Mouse (Mus musculus): ENCODE measurements at regions not wholly inside any gene's neighbourhood (a gene's known extent, or its start where the extent isn't known, plus 50 kb on each side); places are given as distances from the start of the nearest gene placed in this dataset.

GRCm38 (mm10) chr4:125890510-125890909 lies 133.8 kb upstream of the Csf3r start:
- DNase-seq: no peak

DNA sequence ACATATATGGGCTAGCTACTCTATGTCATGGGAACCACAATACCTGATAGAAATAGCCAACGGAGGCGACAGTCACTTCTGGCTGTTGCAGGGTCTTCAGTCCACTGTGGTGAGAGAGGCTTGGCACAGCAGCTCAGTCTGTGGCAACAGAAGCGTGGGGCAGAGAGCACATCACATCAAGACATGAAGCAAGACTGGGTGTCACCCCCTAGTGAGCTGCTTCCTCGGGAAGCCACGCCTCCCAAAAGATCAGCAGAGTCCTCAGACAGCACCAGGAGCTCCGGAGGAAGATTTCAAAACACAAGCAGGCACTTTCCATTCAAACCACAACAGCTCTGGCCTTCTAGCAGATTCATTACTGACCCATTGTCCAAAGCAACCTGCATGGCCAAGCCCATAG lies 131.2 kb upstream of the Csf3r start:
- no peak for DNase-seq

GRCm38 (mm10) chr4:125897707-125898106 lies 126.6 kb upstream of the Csf3r start:
- no peak for DNase-seq

DNA sequence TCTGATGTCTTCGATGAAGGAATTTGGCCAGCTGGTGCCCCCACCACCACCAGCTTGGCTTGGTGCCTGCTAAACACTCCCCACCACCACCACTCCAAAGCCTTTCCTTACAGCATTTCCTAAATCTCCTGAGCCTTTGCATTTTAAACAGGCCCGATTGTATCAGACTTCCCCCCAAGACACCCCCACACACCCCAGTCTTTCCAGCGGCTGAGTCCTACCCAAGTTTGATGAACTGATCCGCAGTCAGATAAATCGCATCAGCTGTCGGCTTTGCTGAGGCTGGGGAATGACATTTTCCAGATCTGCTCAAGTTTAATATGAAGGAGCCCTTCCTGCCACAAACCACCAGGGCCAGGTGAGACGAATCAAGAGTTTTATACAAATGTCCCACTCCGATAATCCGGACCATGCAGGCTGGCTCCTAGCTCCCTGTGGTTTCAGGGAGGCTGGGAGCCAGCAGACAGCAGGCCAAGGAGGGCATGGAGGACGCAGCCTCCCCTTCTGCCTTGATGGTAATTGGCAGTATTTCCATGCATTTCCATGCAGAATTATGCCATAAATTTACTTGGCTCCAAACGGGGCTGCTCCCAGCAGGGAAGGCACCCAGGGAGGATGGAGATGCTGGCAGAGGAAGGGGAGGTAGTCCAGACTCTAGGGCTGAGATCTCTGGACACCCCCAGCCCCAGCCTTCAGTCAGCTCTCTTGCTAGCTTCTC lies 125.6 kb upstream of the Csf3r start:
- DNase-seq: no peak

DNA sequence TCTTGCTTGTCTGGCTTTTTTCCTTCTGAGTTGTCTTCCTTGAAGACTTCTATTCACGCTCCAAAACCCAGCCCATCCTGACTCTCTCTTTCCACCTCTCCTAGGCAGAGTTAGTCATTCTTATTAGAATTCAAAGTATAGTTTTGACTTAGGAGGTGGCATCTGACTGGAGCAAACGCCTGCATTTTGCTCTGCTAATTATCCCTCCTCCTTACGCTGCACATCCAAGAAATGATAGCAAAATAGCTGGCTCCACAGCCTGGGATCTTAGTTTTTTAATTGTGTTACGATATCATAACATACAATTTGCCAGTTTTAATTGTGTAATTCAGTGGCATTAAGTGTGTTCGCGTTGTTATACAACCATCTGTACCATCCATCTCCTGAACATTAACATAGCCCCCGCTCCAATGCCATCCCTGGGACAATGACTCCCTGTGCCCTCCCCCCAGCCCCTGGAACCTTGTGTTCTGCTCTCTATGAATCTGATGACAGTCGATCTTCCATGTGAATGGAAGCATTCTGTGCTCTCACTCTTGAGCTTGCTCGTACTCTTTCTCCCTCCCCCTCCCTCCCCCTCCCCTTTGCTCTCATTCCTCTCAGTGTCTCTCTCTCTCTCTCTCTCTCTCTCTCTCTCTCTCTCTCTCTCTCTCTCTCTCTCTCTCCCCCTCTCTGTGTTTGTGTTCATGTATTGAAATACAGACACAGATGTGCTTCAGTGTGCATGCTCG lies 122.6 kb upstream of the Csf3r start:
- DNase-seq: no peak

DNA sequence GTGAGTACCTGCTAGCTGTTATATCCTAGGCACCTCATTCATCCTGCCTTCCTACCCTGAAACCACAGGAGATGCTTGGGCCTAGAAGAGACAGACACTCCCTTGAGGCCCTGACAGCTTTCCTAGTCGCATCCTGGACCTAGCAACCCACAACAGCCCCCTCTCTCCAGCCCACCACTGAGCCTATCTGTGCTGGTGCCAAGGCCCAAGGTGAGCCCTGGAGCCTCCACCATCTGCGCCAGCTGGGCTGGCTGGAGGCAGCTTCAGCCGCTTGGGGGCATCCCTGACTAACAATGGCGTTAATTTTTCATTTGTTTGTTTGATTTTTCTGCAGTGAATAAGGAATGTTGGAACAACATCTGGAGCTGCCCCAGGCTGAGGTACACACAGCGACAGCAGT lies 118.1 kb upstream of the Csf3r start:
- no peak for DNase-seq

GRCm38 (mm10) chr4:125908901-125909300 lies 115.4 kb upstream of the Csf3r start:
- DNase-seq: no peak

DNA sequence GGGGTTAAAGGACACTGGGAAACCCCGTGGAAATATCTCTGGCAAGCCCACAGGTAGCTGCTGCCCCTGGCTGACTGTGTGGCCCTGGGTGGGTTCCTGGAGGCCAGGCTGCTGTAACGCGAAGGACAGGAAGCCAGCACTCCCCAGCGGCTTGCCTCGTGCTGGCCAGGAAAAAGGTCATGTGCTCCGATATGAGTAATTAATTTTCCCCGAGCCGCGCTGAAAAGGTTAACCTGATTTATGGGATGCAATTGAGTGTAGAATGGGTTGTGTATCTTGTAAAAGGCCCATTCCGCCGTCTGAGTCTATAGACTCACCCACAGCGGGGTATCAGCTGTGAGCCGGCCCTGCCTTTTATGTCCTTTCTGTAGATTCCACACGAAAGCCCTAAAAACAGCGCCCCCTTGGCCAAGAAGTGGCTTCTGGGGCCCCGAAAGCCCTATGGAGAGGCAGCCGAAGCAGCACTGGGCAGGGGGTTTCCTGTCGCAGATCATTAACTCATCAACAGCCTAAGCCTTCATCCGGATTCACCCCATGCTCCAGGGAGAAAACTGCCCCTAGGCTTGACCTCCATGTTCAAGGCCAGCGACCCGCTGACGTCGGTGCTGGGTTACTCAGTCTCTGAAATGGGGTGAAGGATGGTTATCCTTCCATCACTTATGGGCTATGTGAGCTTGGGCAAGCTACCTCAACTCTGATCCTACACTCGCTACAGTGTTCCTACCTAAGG lies 112.6 kb upstream of the Csf3r start:
- DNase-seq: no peak

GRCm38 (mm10) chr4:125912444-125913049 lies 111.8 kb upstream of the Csf3r start:
- DNase-seq: peak; percentile 39 to 61

GRCm38 (mm10) chr4:125915166-125915565 lies 109.2 kb upstream of the Csf3r start:
- no peak for DNase-seq

DNA sequence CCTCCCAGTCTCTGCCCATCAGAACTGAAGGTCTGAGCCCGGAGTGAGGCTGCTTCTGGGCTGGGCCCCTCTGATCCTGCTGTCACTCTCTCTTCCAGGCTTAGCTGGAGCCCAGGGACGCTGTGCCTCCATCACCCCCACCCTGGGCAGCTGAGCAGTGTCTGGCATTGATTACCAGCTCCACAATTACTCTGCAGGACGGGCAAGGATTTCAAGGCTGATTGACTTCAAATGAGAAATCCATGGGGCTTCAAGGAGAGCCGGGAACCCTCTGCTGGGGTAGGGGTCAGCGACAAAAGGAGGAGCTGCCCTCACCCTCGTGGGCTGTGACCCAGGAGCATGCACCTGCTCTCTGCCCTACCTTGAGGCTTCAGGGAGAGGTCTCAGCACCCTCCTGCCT lies 107.1 kb upstream of the Csf3r start:
- no peak for DNase-seq

DNA sequence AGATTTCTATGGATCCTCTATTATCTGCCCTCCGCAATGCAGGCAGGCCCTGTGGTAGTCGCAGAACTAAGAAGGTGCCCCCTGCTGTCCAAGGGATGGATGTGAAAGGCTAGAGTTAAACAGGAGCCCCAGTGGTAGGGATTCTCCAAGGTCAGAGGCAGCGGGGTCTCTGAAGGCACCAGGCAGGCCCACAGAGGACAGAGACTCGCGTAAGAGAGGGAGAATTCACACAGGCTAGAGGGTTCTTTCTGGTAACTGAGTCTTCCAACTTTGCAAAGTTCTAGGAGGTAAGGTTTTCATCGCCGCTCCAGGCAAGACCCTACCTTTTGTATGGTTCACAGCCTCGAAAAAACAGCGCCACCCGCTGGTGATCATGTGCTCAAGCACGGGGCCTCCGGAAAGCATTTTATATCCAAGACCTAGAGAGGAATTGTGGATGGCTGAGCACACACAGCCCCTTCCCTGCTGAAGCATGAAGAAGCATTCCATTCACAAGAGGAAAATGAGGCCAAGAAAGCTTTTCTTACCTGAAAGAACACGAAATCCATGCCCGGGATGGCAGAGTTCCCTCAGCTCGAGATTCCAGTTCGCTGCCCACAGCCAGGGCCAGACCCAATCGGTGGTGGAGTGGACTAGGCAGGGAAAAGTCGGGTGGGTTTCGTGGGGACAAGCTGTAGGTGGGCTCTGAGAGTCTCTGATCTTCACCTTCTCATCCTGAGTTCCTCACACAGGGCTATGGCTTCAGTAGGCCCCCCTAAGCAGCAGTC lies 102.6 kb upstream of the Csf3r start:
- peak in 1 of 2 experiments; percentile 33 for DNase-seq

- DNase-seq: no peak
Observed at GRCm38 (mm10) chr4:125922317-125922878, 102.0 kb upstream of the Csf3r start.

DNA sequence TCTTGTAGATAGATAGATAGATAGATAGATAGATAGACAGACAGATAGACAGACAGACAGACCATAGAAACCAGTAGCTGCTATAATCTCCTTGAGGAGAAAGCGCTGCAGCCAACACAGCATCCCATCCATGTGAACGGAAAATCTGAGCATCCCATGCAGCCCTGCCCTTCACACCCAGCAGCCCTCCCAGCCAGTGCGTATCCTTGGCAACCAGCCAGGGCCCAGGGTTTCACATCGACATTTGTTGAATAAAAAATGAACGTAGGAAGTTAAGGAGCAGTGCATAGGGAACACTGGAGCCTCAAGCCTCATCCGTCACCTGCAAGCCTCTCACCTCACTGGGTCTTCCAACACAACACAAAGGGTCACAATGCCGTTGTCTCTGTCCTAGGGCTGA lies 101.1 kb upstream of the Csf3r start:
- no peak for DNase-seq

DNA sequence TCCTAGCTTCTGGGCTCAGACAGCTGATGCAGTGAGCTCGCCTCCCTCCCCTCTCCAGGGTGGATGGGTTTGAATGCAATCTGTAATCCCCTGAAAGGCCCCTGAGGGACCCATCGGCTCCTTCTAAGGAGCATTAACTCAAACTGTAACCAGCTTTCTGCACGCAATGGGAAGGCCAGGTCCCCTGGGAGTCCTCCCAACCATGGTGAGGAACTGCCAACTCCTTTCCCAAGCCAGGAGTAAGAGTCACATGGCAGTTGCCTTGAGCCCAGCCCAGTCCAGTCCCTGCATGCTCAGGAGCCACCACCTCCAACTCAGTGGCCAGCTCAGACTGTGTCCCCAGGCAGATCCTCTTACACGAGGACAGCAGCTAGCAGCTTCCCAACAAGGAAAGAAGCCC lies 96.2 kb upstream of the Csf3r start:
- no peak for DNase-seq

DNA sequence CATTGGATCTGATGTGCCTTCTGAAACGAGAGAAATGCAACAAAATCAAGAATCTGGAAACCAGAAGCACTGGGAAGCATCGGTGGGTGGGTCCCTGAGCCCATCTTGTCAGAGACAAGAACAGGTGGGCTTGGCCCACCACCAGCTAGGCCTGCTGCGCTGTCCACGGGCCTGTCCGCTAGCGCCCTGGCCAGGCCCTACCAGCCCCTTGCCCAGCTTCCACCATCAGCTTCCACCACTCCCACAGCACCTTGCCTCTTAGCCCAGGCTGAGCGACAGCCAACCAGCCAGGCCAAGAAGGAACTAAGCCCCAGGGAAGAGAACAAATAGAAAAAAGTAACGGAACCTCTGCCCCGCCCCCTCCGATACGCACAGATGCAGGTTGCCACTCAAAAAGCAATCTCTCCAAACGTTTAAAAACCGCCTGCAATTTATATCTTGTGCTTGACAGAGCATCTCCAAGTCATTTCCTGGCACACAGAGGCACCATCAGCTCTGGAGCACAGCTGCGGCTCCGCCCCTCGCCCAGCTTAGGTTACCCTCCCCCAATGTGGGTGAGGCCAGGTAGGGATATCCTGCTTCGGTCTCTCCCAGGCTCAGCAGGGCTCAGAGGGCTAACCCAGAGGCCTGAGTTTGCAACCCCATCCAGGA lies 95.1 kb upstream of the Csf3r start:
- no peak for DNase-seq

DNA sequence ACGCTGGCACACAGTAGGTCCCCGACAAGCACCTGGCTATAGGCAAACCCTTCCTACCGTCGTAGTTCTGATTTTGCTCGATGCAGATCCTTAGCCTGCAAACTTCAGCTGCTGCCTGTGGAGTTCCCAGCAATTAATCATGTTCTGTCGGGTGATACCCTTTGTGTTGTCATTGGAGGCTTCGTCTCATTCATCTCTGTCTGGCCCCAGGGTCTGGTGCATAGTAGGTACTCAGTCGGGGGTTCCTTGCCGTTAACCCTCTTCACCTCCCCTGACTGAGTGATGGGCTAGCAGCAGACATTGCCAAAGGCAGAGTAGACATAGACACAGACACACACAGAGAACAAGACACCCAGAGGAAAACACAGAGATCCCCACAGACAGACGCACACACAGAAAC lies 93.6 kb upstream of the Csf3r start:
- no peak for DNase-seq

DNA sequence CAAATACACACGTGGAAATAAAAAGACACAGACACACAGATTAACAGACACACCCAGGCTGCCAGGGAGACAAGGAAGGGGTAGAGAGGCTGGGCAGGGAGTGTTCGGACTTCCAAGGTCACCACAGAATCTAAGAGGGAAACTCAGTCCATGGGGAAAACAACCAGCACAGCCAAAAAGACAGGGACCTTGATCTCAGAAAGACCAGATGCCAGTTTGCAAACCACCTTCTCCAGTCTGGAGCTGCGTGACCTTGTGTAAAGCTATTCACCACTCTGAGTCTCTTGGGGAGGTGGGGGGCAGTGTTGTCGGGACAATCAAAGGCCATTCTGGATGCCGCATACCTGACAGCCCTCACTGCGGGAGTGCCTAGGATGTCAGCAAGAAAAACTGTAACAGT lies 93.0 kb upstream of the Csf3r start:
- no peak for DNase-seq

DNA sequence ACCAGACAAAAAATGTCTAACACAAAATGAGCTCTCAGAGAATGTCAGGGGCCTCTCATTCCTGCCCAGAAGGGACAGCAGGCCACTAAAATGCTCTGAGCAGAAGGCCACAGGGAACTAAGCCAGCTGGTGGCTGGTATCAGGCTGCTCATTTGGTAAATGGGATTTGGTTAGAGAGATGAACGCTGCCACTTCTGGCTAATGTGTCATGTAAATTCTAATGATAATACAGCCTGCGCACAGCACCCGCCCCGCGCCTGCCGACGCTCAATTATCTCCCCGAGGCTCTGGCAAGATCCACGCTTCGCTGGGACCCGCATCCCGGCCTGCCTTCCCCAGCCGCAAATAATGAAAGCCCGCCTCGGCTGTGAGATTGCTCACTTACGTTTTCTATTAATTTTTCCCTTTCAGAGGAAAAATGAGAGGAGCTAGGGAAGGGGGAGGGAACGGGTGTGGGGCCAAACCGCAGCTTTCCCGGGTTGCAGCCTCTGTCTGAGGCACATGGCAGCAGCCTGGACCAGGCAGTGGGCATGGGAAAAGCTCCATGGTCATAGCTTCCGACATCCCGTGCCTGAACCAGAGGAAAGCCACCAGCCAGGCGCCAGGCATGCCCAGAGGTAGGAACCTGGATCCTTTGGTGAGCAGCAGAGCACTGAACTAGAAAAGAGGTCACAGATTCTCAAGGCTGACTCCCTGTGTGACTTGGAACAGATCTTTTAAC lies 92.2 kb upstream of the Csf3r start:
- DNase-seq: no peak

- no peak for DNase-seq
Observed at GRCm38 (mm10) chr4:125936357-125936756, 88.0 kb upstream of the Csf3r start.

GRCm38 (mm10) chr4:125938186-125938585 lies 86.2 kb upstream of the Csf3r start:
- no peak for DNase-seq

Measured in layer of hippocampus, postnatal 36 days (tissue).